Mouse (Mus musculus): Measurements from ENCODE around the gene Msl2. TPM values are rescaled to one million over a fixed set of nuclear protein-coding genes. Genes with fewer than 3 reads are reported as not detected.
A peak's percentile ranks its signal among the peaks of the same experiment; 100 is the strongest.

Gene Msl2
- 24.6 TPM for polyA plus RNA-seq (2021)

DNA sequence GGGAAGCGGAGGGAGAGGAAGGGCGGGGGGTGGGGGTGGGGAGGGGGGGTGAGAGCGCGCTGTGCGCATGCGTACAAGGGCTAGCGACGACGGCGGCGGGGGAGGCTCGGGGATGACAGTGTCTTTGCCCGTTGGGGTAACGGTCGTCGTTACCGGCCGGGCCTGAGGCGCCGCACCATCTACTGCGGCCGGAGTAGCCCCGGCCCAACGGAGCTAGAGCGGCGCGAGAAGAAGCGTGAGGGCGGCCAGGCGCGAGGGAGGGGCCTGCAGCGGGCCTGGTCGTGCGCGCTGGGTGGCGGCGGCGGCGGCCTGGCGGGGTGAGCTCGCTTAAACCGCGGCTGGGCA, at the start of gene Msl2:
Msl2 (plus strand) TSS at position 115 of the 345 bp plus-strand sequence.
- no peak for TF ChIP-seq CTCF (IDR thresholded peaks at IDR 0.05)
- CTCF ChIA-PET = no interaction called here
- ATAC-seq = no peak
- no peak for DNase-seq (ENCODE audit: low read depth, low spot score)
- in situ Hi-C loops (cut with MboI; ENCODE audit: low pct_unique_long_range_greater_than_20kb) = no loop called here
- H3K27me3 ChIP-seq = no peaks in the 10 kb centered on the region
- POLR2A ChIA-PET = interaction anchor here (1.0 kb wide), 1 partner anchor 39 kb away, joined by 5 read pairs; the partner anchor contains the start of gene Pccb

DNA sequence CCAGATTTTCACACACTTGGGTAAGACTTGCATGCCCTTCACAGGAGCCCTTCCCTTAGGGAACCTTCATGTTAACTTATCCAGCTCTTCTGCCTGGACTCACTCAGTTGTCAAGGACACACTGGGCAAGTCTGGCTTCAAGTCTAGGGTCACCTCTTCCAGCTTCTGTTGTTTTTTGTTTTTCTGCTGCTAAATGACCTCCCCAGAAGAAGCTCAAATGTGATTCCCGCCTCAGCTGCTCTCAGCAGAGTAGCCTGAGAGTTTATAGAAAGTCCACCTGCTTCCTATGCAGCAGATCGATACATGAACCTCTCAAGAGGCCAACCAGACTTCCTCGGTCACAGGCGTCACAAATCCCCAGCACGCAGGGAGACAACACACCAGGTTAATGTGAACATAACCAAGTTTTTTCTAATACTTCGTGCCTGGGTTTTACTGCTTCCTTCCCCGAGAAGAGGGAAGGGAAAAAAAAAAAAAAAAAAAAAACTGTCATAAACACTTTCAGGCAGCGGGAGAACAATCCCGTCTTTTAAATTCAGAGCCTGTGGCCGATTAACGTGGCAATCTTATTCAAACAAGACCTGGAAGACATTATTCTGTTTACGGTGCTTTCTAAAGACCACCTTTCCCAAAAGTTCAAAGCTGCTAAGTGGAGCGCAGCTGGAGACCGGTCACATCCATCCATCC, 40.0 kb upstream of the Msl2 start:
- POLR2A ChIA-PET = interaction anchor here (0.7 kb wide), 1 partner anchor 46 kb away, joined by 3 read pairs; no protein-coding TSS in a partner anchor
- CTCF ChIA-PET = interaction anchor here (1.0 kb wide), 1 partner anchor 9 kb away, joined by 3 read pairs; no protein-coding TSS in a partner anchor
- in situ Hi-C loops (cut with MboI; ENCODE audit: low pct_unique_long_range_greater_than_20kb) = loop anchor here (10.0 kb wide), 1 partner anchor 231 kb away; no protein-coding TSS in a partner anchor
- DNase-seq (ENCODE audit: low read depth, low spot score) = no peak
- no peak for ATAC-seq
- no peaks in the 10 kb centered on the region for H3K27me3 ChIP-seq
- TF ChIP-seq CTCF (IDR thresholded peaks at IDR 0.05) = no peak

DNA sequence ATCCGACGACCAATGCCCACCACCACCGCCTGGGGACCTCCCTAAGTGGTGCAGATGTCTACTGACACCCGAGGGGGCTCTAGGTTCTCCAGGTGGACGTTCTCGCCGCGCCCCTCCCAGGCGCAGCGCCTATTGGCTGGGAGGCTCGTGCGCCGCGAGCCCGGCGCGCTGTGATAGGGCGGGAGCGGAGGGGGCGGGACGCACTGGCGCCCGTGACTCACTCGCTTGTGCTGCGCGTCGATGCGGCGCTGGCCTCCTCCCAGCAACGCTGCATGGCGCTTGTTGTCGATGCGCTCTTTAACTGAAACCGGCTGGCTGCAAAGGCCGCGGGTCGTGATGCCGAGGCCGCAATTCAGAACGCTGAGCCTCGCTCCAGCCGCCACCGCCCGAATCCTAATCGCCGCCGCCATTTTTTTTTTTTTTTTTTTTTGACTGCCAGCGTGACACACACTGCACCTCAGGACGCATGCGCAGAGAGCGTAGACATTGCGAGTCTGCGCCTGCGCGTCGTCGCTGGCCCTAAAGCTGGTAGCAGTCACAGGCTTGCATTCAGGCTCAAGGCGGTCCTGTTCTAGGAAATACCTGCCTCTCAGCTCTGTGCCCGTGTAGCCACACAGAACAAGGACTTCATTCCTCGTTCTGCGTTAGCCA, 39.3 kb upstream of the Msl2 start, which contains the start of gene Pccb:
Pccb (minus strand) TSS at position 451 of the 651 bp plus-strand sequence.
- DNase-seq (ENCODE audit: low read depth, low spot score) = peak; percentile 81
- CTCF ChIA-PET = interaction anchor here (0.7 to 1.0 kb wide), 2 partner anchors 9 to 10 kb away, joined by 3 read pairs; no protein-coding TSS in a partner anchor
- in situ Hi-C loops (cut with MboI; ENCODE audit: low pct_unique_long_range_greater_than_20kb) = loop anchor here (10.0 kb wide), 1 partner anchor 230 kb away; no protein-coding TSS in a partner anchor
- POLR2A ChIA-PET = interaction anchor here (0.7 to 1.5 kb wide), 4 partner anchors 11 to 74 kb away, joined by 3 to 7 read pairs (median 5); partner anchors contain the start of gene Msl2
- TF ChIP-seq CTCF (IDR thresholded peaks at IDR 0.05) = peak; percentile 42
- no peaks in the 10 kb centered on the region for H3K27me3 ChIP-seq
- peak; percentile 93 for ATAC-seq

DNA sequence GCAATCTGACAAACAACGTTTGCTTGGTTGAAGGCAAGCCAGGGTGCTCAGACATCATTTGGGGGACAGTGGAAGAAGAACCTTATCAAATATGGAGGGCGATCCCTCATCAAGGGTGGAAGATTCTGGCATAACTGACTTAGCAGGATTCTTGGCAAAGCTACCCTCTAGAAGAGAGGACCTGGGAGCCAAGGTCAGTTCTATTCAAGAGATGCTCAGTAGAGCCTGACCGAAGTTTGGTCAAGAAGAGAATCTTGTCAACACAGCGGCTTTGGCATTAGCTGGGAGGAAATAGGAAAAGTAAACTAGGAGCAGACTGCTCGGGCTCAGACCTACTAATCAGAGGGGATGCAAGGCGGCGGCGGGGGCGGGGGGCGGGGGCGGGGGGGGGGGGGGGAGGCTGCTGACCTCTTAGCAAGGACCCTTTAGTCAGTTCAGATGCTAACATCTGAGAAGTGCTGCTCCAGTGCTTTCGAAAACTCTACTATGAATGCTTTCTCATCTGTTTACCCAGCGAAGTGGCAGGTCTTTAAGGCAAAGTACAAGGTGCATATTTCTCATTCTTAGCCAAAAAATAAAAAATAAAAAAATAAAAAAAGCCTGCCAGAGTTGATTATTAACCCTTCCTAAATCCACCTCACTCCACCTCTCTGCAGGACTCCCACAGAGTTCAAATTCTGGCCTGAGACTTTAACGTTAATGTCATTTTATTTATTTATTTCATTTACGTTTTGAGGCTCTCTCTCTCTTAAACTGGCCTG, 37.9 kb upstream of the Msl2 start:
- POLR2A ChIA-PET = interaction anchor here (0.5 to 1.5 kb wide), 4 partner anchors 25 to 75 kb away, joined by 3 to 5 read pairs (median 3); partner anchors contain the start of gene Msl2
- TF ChIP-seq CTCF (IDR thresholded peaks at IDR 0.05) = no peak
- in situ Hi-C loops (cut with MboI; ENCODE audit: low pct_unique_long_range_greater_than_20kb) = loop anchor here (10.0 kb wide), 1 partner anchor 229 kb away; no protein-coding TSS in a partner anchor
- DNase-seq (ENCODE audit: low read depth, low spot score) (no peak), ATAC-seq (no peak)
- H3K27me3 ChIP-seq = no peaks in the 10 kb centered on the region
- CTCF ChIA-PET = no interaction called here

DNA sequence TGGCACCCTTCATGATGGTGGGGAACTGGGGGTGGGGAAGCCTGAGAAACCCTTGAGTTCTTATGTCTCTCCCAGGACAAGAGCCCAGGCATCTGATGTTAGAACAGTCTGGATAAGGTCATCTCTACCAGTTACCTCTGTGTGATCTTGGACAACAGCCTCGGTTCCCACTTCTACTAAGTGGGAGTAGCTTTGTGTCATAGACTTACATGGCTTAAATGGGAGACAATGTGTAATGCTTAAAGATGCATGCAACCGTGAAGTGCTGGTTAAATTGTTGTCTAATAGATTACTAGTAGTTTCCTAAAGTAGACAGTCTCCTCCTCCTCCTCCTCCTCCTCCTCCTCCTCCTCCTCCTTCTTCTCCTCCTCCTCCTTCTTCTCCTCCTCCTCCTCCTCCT, 37.0 kb upstream of the Msl2 start:
- ATAC-seq (no peak), DNase-seq (ENCODE audit: low read depth, low spot score) (no peak)
- no peaks in the 10 kb centered on the region for H3K27me3 ChIP-seq
- POLR2A ChIA-PET = interaction anchor here (0.7 to 1.2 kb wide), 4 partner anchors 17 to 1584 kb away, joined by 3 to 4 read pairs (median 3); no protein-coding TSS in a partner anchor
- in situ Hi-C loops (cut with MboI; ENCODE audit: low pct_unique_long_range_greater_than_20kb) = loop anchor here (10.0 kb wide), 1 partner anchor 228 kb away; no protein-coding TSS in a partner anchor
- CTCF ChIA-PET = interaction anchor here (1.5 kb wide), 1 partner anchor 26 kb away, joined by 4 read pairs; no protein-coding TSS in a partner anchor
- no peak for TF ChIP-seq CTCF (IDR thresholded peaks at IDR 0.05)

DNA sequence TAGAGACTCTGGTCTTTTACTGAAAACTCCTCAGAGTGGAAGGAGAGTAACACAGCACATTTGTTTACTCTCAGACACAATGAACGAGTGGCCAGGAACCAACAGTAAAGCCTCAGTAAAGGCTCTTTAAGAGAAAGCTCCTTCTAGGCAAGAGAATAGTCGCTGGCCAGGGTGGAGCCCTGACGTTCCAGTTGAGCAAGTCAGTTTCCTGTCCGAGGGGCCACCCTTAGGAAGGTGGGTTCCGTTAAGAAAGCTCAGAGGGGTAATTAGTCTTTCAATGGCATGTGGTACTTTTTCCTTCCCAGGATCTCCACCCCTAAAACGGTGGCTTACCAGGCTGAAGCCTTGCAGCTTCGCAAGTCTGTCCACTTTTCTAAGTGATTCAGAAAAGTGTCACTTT, 36.5 kb upstream of the Msl2 start:
- ChIA-PET POLR2A (interaction anchor here (0.7 to 1.2 kb wide), 2 partner anchors 17 to 1584 kb away, joined by 3 to 4 read pairs; no protein-coding TSS in a partner anchor), CTCF (interaction anchor here (1.5 kb wide), 1 partner anchor 26 kb away, joined by 4 read pairs; no protein-coding TSS in a partner anchor)
- no peak for DNase-seq (ENCODE audit: low read depth, low spot score)
- ATAC-seq = no peak
- in situ Hi-C loops (cut with MboI; ENCODE audit: low pct_unique_long_range_greater_than_20kb) = loop anchor here (10.0 kb wide), 1 partner anchor 227 kb away; no protein-coding TSS in a partner anchor
- H3K27me3 ChIP-seq = no peaks in the 10 kb centered on the region
- TF ChIP-seq CTCF (IDR thresholded peaks at IDR 0.05) = no peak

DNA sequence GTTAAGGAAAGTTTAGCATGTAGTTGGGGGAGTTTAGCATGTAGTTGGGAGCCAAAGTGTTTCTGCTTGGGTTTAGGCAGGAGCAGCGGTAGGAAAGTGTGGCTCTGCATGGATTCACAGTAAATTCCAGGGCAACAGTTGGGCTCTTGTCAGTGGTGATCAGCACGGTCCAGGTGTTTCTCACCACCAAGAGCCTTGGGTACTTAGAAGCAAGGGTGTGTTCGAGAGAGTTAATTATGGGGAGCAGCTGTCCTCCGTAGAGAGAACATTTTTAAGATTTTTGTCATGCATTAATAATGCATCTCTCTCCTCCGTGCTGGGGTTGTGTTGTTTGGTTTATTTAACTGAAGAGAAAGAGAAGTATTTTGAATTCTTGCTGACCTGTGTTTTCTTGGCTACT, 35.3 kb upstream of the Msl2 start:
- ATAC-seq (no peak), DNase-seq (ENCODE audit: low read depth, low spot score) (no peak)
- POLR2A ChIA-PET = no interaction called here
- no peaks in the 10 kb centered on the region for H3K27me3 ChIP-seq
- CTCF ChIA-PET = no interaction called here
- in situ Hi-C loops (cut with MboI; ENCODE audit: low pct_unique_long_range_greater_than_20kb) = loop anchor here (10.0 kb wide), 1 partner anchor 226 kb away; no protein-coding TSS in a partner anchor
- no peak for TF ChIP-seq CTCF (IDR thresholded peaks at IDR 0.05)

DNA sequence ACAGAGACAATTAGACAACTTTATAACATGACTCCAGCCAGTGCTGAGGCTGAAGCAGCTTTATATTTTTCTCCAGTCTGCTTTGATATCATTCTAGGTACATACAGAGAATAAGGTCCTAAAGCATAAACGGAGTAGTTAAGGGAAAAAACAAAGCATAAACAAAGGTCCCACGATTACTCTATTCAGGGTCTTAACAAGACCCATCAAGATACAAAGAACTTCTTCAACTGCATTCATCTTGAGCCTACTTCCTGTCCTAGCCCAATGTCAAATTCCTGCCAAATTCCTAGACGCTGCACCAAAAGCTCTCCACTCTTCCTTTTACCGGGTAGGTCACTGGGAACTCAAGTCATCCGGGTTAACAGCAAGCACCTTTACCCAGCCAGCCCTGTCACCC, 32.4 kb upstream of the Msl2 start:
- CTCF ChIA-PET = no interaction called here
- in situ Hi-C loops (cut with MboI; ENCODE audit: low pct_unique_long_range_greater_than_20kb) = no loop called here
- TF ChIP-seq CTCF (IDR thresholded peaks at IDR 0.05) = no peak
- no peak for ATAC-seq
- POLR2A ChIA-PET = no interaction called here
- DNase-seq (ENCODE audit: low read depth, low spot score) = no peak
- no peaks in the 10 kb centered on the region for H3K27me3 ChIP-seq

DNA sequence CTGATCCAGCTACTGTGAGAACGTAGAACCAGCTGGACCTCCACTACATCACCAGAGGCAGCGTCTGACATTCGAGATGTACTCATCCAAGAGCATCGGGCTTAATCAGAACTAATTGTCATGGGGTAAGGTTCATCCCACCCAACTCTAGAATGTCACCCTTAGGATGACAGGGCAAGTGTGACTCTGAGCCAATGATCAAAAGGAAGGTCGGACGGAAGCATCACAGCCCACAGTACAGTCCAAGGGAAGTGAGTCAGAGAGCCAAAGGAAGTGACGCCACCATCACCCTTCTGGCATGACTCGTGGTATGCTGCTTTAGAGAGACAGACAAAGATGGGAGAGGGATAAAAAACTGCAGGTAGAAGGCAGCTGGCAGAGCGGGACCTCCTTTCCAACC, 31.7 kb upstream of the Msl2 start:
- DNase-seq (ENCODE audit: low read depth, low spot score) (no peak), ATAC-seq (no peak)
- CTCF ChIA-PET = no interaction called here
- no peaks in the 10 kb centered on the region for H3K27me3 ChIP-seq
- in situ Hi-C loops (cut with MboI; ENCODE audit: low pct_unique_long_range_greater_than_20kb) = no loop called here
- POLR2A ChIA-PET = no interaction called here
- no peak for TF ChIP-seq CTCF (IDR thresholded peaks at IDR 0.05)
